Mouse (Mus musculus) liver, adult (tissue): ENCODE data around the gene Gm5447.

ENCODE experiments used
- GATA4 ChIP-seq: IDR thresholded peaks from 2 replicates; pipeline ENCODE4 v1.6.1; 2014; ENCODE audit warnings: mild to moderate bottlenecking, low read length; ENCODE audit not compliant: insufficient replicate concordance

The Gm5447 gene

DNA sequence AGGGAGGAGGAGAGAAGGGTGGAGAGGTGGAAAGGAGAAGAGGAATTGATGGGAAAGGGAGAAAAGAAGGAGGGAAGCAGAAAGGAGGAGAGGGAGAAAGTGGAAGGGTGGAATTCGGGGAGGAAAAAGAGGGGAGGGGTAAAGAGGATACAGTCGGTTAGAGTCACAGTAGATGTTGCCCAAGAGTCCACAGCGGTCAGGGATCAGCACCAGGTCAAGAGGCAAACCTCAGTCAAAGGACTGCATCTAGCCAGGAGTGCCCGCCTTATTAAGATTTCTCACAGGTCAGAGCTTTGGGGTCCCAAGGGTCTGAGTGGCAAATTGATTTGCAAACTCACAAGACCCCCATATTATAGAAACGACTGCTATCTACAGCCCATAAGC lies 235 bp downstream of the Gm5447 start:
- no peak for TF ChIP-seq GATA4

DNA sequence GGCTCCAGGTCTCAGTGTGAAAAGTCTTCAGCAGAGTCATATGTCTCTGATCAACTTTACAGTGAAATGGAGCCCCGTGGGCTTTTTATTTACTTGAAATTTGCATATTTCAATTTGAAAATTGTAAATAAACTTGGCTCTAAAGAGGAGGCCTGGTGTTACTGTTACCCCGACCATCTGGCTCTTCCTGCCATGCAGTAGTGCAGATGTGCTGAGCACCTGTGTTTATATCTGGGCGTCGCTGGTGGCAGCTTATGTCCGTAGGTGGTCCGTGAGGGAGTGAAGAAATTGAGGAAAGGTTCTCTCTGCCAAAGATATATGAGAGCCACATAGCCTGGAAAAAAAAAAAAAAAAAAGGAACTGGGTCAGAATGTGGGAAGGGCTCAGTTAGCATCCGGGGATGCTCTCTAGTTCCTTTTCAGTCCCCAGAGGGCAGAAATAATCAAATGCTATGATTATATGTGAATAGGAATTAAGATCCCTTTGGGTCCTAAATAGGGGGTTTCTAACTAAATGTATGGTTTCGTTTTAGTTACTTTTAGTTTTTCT lies 2.6 kb downstream of the Gm5447 start:
- no peak for TF ChIP-seq GATA4

GRCm38 (mm10) chr13:30978224-30978623 lies 4.2 kb downstream of the Gm5447 start:
- no peak for TF ChIP-seq GATA4

DNA sequence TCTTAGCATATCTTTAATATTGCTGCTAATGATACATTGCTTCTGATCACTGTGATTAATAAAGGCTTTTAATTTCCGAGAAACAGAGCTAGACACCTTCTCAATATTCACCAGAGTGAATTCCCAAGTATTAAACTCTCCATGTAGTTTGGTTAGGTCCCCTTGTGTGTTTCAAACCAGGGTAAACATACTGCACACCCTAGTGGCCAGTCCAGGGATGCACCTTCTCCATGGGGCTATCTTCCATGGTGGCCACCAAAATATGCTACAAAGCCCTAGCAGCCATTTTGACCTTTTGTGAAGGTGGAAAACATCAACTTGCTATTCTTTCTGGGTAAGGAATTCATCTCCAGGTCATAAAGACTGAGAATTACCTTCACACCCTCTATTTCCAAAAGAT lies 7.7 kb downstream of the Gm5447 start:
- no peak for TF ChIP-seq GATA4

- no peak for TF ChIP-seq GATA4
Observed at GRCm38 (mm10) chr13:30985275-30985597, 11.2 kb downstream of the Gm5447 start.

- TF ChIP-seq GATA4, result no peak; the same call in 1 of the 2 replicates
Observed at GRCm38 (mm10) chr13:30985598-30986466, 11.8 kb downstream of the Gm5447 start.

- no peak for TF ChIP-seq GATA4
Observed at GRCm38 (mm10) chr13:30986934-30987455, 13.0 kb downstream of the Gm5447 start.

- TF ChIP-seq GATA4, result no peak
Observed at GRCm38 (mm10) chr13:30987686-30988085, 13.7 kb downstream of the Gm5447 start.

DNA sequence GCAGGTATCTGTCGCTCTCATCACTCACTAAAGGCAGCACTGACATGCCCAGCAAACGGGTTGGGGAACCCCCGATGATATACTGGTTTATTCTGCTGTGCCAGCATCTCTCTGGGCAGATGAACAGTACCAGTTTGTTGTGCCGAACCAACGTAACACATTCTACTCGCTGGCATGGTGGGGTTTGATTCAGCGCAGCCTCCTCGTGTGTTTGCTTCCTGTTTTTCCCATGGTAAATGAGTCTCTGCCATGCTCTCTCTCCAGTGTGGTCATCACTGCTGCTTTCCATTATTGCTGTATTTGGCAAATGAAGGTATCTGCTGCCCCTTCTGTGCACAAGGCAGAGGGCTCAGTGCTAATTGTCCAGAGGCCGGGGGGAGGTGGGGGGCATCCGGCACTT lies 15.7 kb downstream of the Gm5447 start:
- TF ChIP-seq GATA4, result no peak

GRCm38 (mm10) chr13:30990233-30990632 lies 16.2 kb downstream of the Gm5447 start:
- TF ChIP-seq GATA4, result no peak

DNA sequence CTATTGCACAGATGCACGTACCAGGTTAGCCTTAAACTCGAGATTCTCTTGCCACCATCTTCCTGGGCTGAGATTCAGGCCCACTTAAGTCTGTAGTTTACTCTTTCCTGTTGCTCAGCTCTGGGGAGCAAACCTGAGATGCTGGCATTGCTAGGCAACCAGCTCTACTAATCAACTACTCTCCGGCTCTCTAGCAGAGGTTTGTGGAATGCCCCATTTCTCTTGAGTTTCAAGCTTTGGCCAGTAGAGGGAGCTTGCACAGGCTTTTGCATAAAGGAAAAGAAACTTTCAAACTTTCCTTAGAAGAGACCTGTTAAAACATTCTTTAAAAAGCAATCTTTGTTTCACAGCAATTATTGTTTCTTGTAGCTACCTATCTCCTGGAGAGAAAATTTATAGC lies 19.8 kb downstream of the Gm5447 start:
- no peak for TF ChIP-seq GATA4

- no peak for TF ChIP-seq GATA4
Observed at GRCm38 (mm10) chr13:30994249-30994858, 20.4 kb downstream of the Gm5447 start.

DNA sequence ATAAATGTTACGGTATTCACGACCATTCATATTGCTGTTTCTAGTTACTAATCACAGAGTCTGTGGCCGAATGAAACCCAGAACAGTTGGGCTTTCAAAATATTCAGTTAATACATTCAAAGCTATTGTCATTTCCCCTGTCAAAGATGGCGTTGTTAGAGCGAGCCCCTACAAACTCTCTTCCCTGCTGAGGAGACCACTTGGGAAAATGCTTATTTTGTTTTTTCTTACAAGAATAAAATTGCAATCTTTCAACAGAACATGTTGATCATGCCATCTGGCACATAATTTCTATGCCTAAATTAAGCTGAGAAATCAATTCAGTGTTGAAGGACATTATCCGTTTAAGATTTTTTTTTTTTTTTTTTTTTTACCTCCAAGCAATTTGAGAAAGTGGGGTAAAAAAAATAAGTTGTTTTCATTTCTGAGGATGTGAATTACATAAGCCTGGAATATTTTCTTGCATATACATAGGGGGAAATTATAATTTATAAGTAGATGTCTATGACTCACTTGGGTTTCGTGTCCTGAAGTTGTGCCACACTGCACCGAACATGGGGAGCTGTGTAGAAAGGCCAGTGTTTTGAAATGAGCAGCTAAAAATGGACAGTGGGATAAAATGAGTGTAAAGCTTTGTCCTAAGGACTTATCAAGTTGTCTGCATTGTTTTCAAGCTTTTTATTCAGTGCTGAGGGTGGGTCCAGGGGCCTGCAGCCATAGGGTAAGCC lies 23.7 kb downstream of the Gm5447 start:
- no peak for TF ChIP-seq GATA4

- TF ChIP-seq GATA4, result no peak
Observed at GRCm38 (mm10) chr13:30999799-31000198, 25.8 kb downstream of the Gm5447 start.

- no peak for TF ChIP-seq GATA4
Observed at GRCm38 (mm10) chr13:31004458-31004857, 30.5 kb downstream of the Gm5447 start.
